Mouse (Mus musculus): ENCODE measurements at regions not wholly inside any gene's neighbourhood (a gene's known extent, or its start where the extent isn't known, plus 50 kb on each side); places are given as distances from the start of the nearest gene placed in this dataset.

DNA sequence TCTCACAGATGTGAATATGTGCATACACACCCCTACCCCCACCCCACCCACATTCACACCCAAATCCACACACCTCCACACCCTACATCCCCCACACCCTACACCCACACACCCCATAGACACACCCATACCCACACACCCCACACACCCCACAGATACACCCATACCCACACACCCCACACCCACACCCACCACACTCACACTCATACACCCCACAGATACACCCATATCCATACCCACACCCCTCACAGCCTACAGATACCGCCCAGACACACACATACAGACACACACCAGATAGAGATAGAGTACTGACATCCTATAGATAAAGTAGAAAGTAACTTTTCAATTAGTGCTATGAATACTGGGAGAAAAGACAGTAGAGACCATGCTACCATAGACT is 108.6 kb upstream of the Ddhd1 start:
- Histone ChIP-seq H3K9me3 (no peaks in the 10 kb centered on the region), H3K27ac (no peak overlapping the region), H3K4me1 (replicated peaks) (peaks cover 4% of the 10 kb centered on the region; the same call in 1 of the 2 replicates), H3K36me3 (no peaks in the 10 kb centered on the region), H3K27me3 (ENCODE audit: insufficient read depth, poor library complexity, severe bottlenecking) (no peaks in the 10 kb centered on the region), H3K4me3 (no peak overlapping the region)
- no peak for DNase-seq (ENCODE audit: low spot score)
- 90% methylated on average over 1 of the region's 1 CpGs for WGBS

DNA sequence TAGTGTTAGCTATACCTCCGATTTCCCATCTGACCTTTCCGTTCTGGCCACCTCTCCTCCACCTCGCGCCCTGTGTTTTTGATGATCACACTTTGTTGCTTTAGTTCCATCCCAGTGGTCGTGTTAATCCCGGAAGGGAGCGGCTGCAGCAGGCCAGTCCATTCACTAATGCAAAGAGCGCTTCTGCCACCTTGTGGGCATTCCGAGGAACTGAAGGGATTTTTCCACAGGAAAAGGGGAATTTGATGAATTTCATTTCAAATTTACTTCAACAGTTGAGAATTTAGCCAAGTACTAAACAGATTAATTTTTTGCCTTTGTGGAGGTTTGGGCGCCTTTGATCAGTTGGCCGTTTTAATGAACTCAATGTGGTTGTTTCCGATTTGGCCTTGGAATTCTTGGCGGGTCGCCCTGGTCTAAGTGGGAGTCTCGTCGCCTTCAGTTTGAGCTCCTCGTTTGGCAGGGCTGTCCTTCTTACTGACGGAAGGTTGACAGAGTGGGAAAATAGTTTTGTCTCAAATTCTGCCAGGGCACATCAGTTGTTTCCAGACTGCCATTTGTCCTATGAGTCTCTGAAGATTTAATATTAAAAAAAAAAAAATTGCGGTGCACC is 114.8 kb upstream of the Ddhd1 start:
- WGBS, result 22% methylated on average over 19 of the region's 19 CpGs
- H3K4me3 ChIP-seq, result peak overlapping the region; percentile 31
- H3K4me1 ChIP-seq (replicated peaks), result peaks cover 9% of the 10 kb centered on the region; the same call in 1 of the 2 replicates
- H3K27ac ChIP-seq, result peak overlapping the region; percentile 42
- H3K9me3 ChIP-seq, result no peaks in the 10 kb centered on the region
- no peaks in the 10 kb centered on the region for H3K27me3 ChIP-seq (ENCODE audit: insufficient read depth, poor library complexity, severe bottlenecking)
- no peaks in the 10 kb centered on the region for H3K36me3 ChIP-seq
- DNase-seq (ENCODE audit: low spot score), result peak; percentile 69

DNA sequence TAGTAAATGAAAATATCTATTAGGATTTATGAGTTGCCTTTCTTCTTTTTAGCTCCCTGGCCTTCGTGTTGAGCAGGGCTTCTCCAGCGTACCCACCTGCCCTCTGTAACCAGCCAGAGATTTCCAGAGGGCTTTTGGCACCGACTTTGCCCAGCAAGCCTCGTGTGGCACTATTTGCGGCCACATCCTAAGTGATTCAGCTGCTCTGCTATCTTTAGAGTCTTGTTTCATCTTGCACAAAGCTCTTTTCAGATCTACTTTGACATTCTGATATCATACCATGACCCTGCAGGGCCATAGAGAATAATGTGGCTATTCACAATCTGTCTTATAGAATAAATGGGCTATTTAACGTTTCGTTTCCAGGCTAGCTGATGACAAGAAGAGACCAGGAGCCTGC is 115.4 kb upstream of the Ddhd1 start:
- no peak overlapping the region for H3K27ac ChIP-seq
- no peak for DNase-seq (ENCODE audit: low spot score)
- peaks cover 9% of the 10 kb centered on the region; the same call in 1 of the 2 replicates for H3K4me1 ChIP-seq (replicated peaks)
- H3K36me3 ChIP-seq, result no peaks in the 10 kb centered on the region
- 51% methylated on average over 7 of the region's 7 CpGs for WGBS
- no peaks in the 10 kb centered on the region for H3K9me3 ChIP-seq
- no peak overlapping the region for H3K4me3 ChIP-seq
- H3K27me3 ChIP-seq (ENCODE audit: insufficient read depth, poor library complexity, severe bottlenecking), result no peaks in the 10 kb centered on the region

DNA sequence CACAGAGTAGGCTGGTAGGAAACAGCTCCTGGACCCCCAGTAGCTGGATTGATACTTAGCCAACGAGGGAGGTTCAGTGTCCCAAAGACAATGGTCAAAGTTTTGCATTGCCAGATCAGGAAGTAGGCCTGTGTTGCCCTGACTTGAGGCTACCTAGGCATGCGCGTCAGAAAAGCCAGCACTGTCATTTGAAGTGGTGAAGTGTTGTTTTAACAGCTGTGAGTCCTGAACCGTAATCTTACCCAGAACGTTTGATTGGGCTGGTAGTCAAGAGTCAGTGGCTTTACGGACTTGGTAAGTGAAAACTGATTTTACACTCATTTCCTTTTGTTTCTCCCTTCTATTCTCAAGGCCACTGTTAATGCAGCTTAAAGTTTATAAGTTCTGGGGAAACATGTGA is 123.9 kb upstream of the Ddhd1 start:
- no peaks in the 10 kb centered on the region for H3K4me1 ChIP-seq (replicated peaks)
- H3K36me3 ChIP-seq, result no peaks in the 10 kb centered on the region
- no peak for DNase-seq (ENCODE audit: low spot score)
- 0 out of 2 replicates have a peak, but pooled peaks cover 3% of the 10 kb centered on the region for H3K9me3 ChIP-seq
- no peak overlapping the region for H3K27ac ChIP-seq
- 86% methylated on average over 6 of the region's 6 CpGs for WGBS
- H3K4me3 ChIP-seq, result no peak overlapping the region
- no peaks in the 10 kb centered on the region for H3K27me3 ChIP-seq (ENCODE audit: insufficient read depth, poor library complexity, severe bottlenecking)

DNA sequence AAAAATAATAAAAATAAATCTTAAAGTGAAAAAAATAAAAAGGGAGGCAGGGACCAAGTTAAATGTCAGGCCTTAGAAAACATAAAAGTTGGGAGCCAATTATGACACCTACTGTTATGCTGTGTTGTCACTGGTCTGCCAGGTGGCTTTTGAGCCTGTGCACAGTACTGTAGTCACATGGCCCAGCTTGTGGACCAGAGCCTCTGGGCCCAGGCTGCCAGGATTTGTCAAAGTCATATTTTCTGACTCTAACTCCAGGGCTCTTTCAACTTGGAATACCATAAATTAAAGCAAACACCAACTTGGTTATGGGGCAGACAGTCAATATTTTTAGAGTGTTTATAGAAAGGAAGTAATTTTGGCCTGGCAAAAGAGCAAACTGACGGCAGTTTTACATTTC is 137.0 kb upstream of the Ddhd1 start:
- no peaks in the 10 kb centered on the region for H3K36me3 ChIP-seq
- H3K9me3 ChIP-seq, result no peaks in the 10 kb centered on the region
- DNase-seq (ENCODE audit: low spot score), result no peak
- WGBS, result 91% methylated on average over 1 of the region's 1 CpGs
- H3K4me1 ChIP-seq (replicated peaks), result no peaks in the 10 kb centered on the region
- H3K27me3 ChIP-seq (ENCODE audit: insufficient read depth, poor library complexity, severe bottlenecking), result no peaks in the 10 kb centered on the region
- H3K4me3 ChIP-seq, result no peak overlapping the region
- no peak overlapping the region for H3K27ac ChIP-seq

DNA sequence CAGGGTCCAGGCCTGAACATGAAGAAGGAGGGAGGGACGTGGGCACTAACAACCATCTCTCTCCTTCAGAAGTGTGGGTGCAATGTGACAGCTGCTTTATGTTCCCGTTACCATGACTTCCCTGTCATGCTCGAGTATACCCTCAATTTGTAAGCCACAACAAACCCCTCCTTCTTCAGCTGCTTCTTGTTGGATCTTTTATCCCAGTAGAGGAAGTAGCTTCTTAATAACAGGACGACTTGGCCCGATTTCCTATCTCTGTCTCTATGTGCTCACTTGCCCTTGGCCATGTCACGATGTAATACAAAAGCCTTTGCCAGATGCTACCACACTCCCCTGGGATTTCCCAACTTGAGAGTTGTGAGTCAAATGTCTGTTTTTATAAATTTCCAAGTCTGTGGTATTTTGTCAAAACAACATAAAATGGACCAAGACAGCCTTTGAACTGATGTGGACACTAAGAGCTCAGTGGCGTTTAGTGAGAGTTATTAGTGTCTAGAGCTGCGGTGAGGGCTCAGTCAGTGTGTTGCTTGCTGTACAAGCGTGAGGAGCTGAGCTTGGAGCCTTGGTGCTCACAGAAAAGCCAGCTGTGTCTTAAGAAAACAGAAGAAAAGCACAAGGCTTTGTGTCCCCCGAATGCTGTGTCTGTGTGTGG is 138.8 kb upstream of the Ddhd1 start:
- no peaks in the 10 kb centered on the region for H3K9me3 ChIP-seq
- no peak overlapping the region for H3K4me3 ChIP-seq
- no peak for DNase-seq (ENCODE audit: low spot score)
- H3K4me1 ChIP-seq (replicated peaks), result no peaks in the 10 kb centered on the region
- 81% methylated on average over 10 of the region's 10 CpGs for WGBS
- no peaks in the 10 kb centered on the region for H3K27me3 ChIP-seq (ENCODE audit: insufficient read depth, poor library complexity, severe bottlenecking)
- no peak overlapping the region for H3K27ac ChIP-seq
- no peaks in the 10 kb centered on the region for H3K36me3 ChIP-seq

DNA sequence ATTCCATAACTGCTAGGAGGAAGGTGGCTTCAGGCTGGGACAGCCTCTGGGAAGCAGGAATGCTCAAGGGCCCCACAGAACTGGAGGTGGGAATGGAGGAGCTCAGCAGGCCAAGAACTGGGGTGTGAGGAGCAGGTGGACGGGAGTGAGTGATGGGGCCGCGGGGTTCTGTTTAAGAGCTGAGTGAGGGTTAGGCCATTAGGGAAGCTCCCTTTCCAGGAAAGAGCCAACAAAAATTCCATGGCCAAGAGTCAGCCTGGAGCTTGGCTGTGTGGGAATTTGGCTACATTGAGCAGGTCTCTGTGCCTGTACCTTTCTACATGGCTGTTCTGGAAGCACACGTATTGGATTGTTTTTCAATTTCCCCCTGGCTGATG is 139.4 kb upstream of the Ddhd1 start:
- no peaks in the 10 kb centered on the region for H3K9me3 ChIP-seq
- 90% methylated on average over 4 of the region's 4 CpGs for whole genome bisulfite sequencing
- no peak overlapping the region for H3K4me3 ChIP-seq
- H3K36me3 ChIP-seq, result no peaks in the 10 kb centered on the region
- no peaks in the 10 kb centered on the region for H3K27me3 ChIP-seq (ENCODE audit: insufficient read depth, poor library complexity, severe bottlenecking)
- H3K4me1 ChIP-seq (replicated peaks), result no peaks in the 10 kb centered on the region
- H3K27ac ChIP-seq, result no peak overlapping the region
- no peak for DNase-seq (ENCODE audit: low spot score)

DNA sequence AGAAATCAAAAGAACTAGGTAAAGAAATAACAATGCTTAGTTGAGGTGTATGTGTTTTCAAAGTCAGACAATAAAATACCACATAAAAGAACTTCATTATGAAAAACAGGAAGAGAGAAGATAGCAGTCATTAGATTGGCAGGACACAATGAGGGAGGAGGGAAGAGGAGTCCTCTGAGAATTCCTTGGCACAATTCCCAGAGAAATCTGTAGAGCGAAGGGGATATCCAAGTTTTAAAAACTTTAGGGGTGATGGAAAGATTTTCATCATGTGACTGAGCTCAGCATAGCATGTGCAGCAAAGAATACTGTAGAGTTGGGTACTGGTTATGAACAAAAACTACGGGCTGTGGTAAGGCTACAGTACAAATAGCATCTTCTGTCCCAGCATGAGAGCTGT is 141.3 kb upstream of the Ddhd1 start:
- H3K27me3 ChIP-seq (ENCODE audit: insufficient read depth, poor library complexity, severe bottlenecking), result no peaks in the 10 kb centered on the region
- H3K9me3 ChIP-seq, result no peaks in the 10 kb centered on the region
- no peak for DNase-seq (ENCODE audit: low spot score)
- 91% methylated on average over 2 of the region's 2 CpGs for WGBS
- no peaks in the 10 kb centered on the region for H3K4me1 ChIP-seq (replicated peaks)
- no peak overlapping the region for H3K27ac ChIP-seq
- no peaks in the 10 kb centered on the region for H3K36me3 ChIP-seq
- no peak overlapping the region for H3K4me3 ChIP-seq

DNA sequence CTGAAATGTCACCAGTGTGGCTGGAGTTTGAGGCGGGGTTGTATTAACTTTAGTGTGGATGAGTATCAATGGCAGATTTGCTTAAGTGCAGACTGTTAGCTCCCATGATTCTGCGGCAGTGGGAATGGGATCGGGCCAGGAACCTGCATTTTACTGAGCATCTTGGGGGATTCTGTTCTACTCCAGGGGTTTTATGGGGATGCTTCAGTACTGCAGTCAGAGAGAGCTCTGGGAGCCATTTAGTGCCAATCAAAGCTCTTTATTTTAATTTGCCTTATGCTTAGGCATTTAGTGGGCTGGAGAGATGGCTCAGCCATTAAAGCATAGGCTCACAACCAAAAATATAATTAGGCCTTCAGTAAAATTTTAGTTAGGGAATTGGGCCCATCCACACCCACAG is 148.0 kb upstream of the Ddhd1 start:
- Histone ChIP-seq H3K36me3 (no peaks in the 10 kb centered on the region), H3K4me1 (replicated peaks) (0 out of 2 replicates have a peak, but pooled peaks cover 2% of the 10 kb centered on the region), H3K9me3 (no peaks in the 10 kb centered on the region), H3K27ac (no peak overlapping the region), H3K27me3 (ENCODE audit: insufficient read depth, poor library complexity, severe bottlenecking) (no peaks in the 10 kb centered on the region), H3K4me3 (no peak overlapping the region)
- DNase-seq (ENCODE audit: low spot score), result no peak
- 87% methylated on average over 3 of the region's 3 CpGs for WGBS

DNA sequence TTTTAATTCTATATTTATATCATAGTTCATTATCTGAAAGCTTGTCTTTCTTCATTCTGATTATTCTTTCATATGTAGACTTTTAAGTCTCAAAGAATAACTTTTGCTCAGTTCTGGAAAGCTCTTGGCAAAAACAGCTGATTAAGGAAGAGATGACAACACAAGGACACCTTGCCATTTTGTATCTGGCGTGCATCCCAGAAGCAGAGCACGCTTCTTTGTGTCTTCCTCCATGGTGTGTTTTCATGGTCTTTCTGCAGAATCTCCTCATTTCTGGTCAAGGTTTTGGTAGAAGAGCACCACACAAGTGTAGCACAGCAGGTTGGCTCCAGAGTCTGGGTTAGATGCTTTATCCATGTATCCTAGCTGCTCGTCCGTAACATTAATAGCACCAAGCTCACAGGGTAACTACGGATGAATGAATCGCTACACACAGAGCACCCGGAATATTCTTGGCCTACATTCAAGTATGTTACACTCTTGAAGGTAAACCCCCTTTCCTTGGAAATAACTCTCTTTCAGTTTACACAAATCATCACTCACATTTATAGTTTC is 148.9 kb upstream of the Ddhd1 start:
- H3K9me3 ChIP-seq, result no peaks in the 10 kb centered on the region
- DNase-seq (ENCODE audit: low spot score), result no peak
- H3K4me3 ChIP-seq, result no peak overlapping the region
- no peaks in the 10 kb centered on the region for H3K27me3 ChIP-seq (ENCODE audit: insufficient read depth, poor library complexity, severe bottlenecking)
- H3K27ac ChIP-seq, result no peak overlapping the region
- 92% methylated on average over 7 of the region's 7 CpGs for WGBS
- no peaks in the 10 kb centered on the region for H3K36me3 ChIP-seq
- 0 out of 2 replicates have a peak, but pooled peaks cover 2% of the 10 kb centered on the region for H3K4me1 ChIP-seq (replicated peaks)

DNA sequence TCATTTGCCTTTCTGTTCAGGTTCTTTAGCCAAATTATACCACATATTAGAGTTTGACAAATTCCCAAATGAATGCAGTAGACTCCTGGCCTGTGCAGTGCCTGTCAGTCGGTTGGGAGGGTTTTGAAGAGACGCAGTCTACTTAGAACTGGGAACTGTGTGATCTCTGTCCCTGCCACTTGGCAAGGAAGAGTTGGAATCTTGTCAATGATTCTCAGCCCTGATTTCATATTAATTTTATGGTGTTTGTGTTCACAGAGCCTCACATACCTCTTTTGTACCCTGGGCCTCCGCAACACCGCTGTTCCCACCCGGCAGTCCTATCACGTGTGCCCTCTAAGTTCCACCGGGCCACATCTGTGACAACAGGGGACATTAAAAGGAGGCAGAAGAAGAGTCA is 149.8 kb upstream of the Ddhd1 start:
- WGBS, result 93% methylated on average over 7 of the region's 7 CpGs
- no peaks in the 10 kb centered on the region for H3K9me3 ChIP-seq
- H3K36me3 ChIP-seq, result no peaks in the 10 kb centered on the region
- H3K27me3 ChIP-seq (ENCODE audit: insufficient read depth, poor library complexity, severe bottlenecking), result no peaks in the 10 kb centered on the region
- no peak overlapping the region for H3K27ac ChIP-seq
- 0 out of 2 replicates have a peak, but pooled peaks cover 6% of the 10 kb centered on the region for H3K4me1 ChIP-seq (replicated peaks)
- no peak overlapping the region for H3K4me3 ChIP-seq
- no peak for DNase-seq (ENCODE audit: low spot score)

DNA sequence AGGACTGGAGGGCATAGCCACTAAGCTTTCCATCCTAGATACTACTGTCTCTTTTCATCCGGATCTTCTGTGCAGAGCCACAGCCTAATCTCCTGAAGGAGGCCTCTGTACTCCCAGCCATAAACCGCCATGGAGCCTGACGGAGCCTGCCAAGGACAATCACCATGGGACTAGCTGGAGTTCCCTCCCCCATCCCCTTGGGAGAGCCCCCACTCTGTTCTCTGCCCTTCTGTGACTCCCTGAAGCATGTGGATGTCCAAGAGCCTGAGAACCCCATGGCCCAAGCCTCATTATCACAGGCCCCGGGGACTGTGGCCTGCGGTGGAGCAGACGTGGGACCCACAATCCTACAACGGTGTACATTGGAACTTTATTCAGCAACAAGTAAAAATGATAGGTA is 151.5 kb upstream of the Ddhd1 start:
- 90% methylated on average over 7 of the region's 7 CpGs for WGBS
- no peak for DNase-seq (ENCODE audit: low spot score)
- H3K27ac ChIP-seq, result no peak overlapping the region
- no peaks in the 10 kb centered on the region for H3K36me3 ChIP-seq
- no peak overlapping the region for H3K4me3 ChIP-seq
- 0 out of 2 replicates have a peak, but pooled peaks cover 9% of the 10 kb centered on the region for H3K4me1 ChIP-seq (replicated peaks)
- H3K27me3 ChIP-seq (ENCODE audit: insufficient read depth, poor library complexity, severe bottlenecking), result no peaks in the 10 kb centered on the region
- H3K9me3 ChIP-seq, result no peaks in the 10 kb centered on the region

DNA sequence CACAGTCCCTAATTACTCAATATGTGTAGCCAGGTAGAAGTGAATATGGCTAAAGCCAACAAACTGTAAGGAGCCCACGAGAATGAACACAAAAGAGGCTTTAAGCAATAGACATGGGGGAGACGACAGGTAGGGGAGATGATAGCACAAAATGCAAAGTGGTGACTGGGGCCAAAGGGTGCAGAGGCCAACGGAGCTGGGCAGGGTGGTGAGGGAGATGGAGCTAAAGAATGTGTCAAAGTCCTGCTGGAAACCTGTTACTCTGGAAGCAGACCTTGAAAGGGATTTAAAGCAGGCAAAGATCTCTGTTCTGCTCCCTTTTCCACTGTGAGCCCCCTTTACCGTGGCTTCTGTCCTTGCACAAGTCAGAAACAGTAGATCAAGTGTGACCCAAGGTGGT is 152.2 kb upstream of the Ddhd1 start:
- Histone ChIP-seq H3K27ac (no peak overlapping the region), H3K4me1 (replicated peaks) (0 out of 2 replicates have a peak, but pooled peaks cover 9% of the 10 kb centered on the region), H3K4me3 (no peak overlapping the region), H3K9me3 (no peaks in the 10 kb centered on the region), H3K36me3 (no peaks in the 10 kb centered on the region), H3K27me3 (ENCODE audit: insufficient read depth, poor library complexity, severe bottlenecking) (no peaks in the 10 kb centered on the region)
- no peak for DNase-seq (ENCODE audit: low spot score)
- 67% methylated on average over 4 of the region's 4 CpGs for WGBS

All from hindbrain, embryonic 10.5 days (tissue).